Mouse (Mus musculus) ES-E14 (cell line): ENCODE measurements around the gene Mucl3.

Experiments used
- CHD2 ChIP-seq: IDR thresholded peaks from 2 replicates; pipeline ENCODE4 v1.6.1; 2014; ENCODE audit warnings: mild to moderate bottlenecking, low read depth, low read length, inconsistent platforms
- MAFK ChIP-seq: IDR thresholded peaks from 2 replicates; pipeline ENCODE4 v1.6.1; 2014; ENCODE audit warnings: mild to moderate bottlenecking, low read depth, low read length, inconsistent platforms; ENCODE audit not compliant: insufficient read depth
- ZC3H11A ChIP-seq: IDR thresholded peaks from 2 replicates; pipeline ENCODE4 v1.6.1; 2012; ENCODE audit warnings: low read depth, mild to moderate bottlenecking, inconsistent platforms, low read length, borderline replicate concordance
- ZNF384 ChIP-seq: IDR thresholded peaks from 2 replicates; pipeline ENCODE4 v1.6.1; 2012; ENCODE audit warnings: low read depth, low read length, inconsistent platforms

- TF ChIP-seq CHD2 = no peak
- TF ChIP-seq ZC3H11A = no peak
- no peak for TF ChIP-seq MAFK
- TF ChIP-seq ZNF384 = no peak
These were observed 8.3 kb downstream of the Mucl3 start for GRCm38 (mm10) chr17:35635202-35635601.
